Mouse (Mus musculus) CH12.LX (cell line): ENCODE data around the gene Gnb2. TPM values are rescaled to one million over a fixed set of nuclear protein-coding genes. Genes with fewer than 3 reads are reported as not detected.

ENCODE experiments used
- DNase-seq: peaks from one replicate; pipeline ENCODE4 v3.0.0-alpha.2; 2013; ENCODE audit errors: extremely low read depth
- H3K27ac ChIP-seq: 2 replicates; pipeline ENCODE4 v1.5.1; 2012; ENCODE audit warnings: low read depth, mild to moderate bottlenecking, control low read depth, moderate library complexity; ENCODE audit not compliant: insufficient read depth
- H3K27me3 ChIP-seq: replicated peaks from 2 replicates; pipeline ENCODE3; 2012; ENCODE audit warnings: inconsistent platforms
- H3K36me3 ChIP-seq, 2 experiments: replicated peaks in 1 of 2; 2 replicates each; pipeline versions ENCODE3 to v1.6.1; 2012; ENCODE audit warnings: inconsistent platforms in 1 of 2, low read length in 1 of 2, mild to moderate bottlenecking in 1 of 2, mixed read lengths in 1 of 2, moderate library complexity in 1 of 2; ENCODE audit not compliant: control insufficient read depth in 1 of 2, insufficient read depth in 1 of 2
- H3K4me1 ChIP-seq, 2 experiments: 2 replicates each; pipeline ENCODE4 v1.6.1; 2012; ENCODE audit warnings: inconsistent platforms in 1 of 2, moderate library complexity in 1 of 2; ENCODE audit not compliant: insufficient read depth in 2 of 2, control insufficient read depth in 1 of 2
- H3K4me2 ChIP-seq: 2 replicates; pipeline ENCODE4 v1.6.1; 2012; ENCODE audit warnings: low read depth, mild to moderate bottlenecking, control low read depth; ENCODE audit not compliant: poor library complexity, insufficient read depth, severe bottlenecking
- H3K4me3 ChIP-seq, 3 experiments: fragments of 150-350 bp in 1 of 3; sonication (generic) in 1 of 3; replicated peaks in 1 of 3; 2 replicates each; pipeline versions ENCODE3 to v1.5.1; 2011 to 2012; ENCODE audit warnings: low read depth in 2 of 3, low read length in 2 of 3, mild to moderate bottlenecking in 2 of 3, moderate library complexity in 2 of 3, control low read depth in 1 of 3, improper control_type of control experiment in 1 of 3, inconsistent platforms in 1 of 3, mixed read lengths in 1 of 3; ENCODE audit not compliant: poor library complexity in 1 of 3
- H3K79me2 ChIP-seq: replicated peaks from 2 replicates; pipeline ENCODE4 v1.6.1; 2012; ENCODE audit warnings: mild to moderate bottlenecking, moderate library complexity; ENCODE audit not compliant: control insufficient read depth, poor library complexity, insufficient read depth, severe bottlenecking; ENCODE audit errors: extremely low read depth
- H3K9ac ChIP-seq: 2 replicates; pipeline ENCODE4 v1.6.1; 2012; ENCODE audit warnings: low read depth, mild to moderate bottlenecking, control low read depth, moderate library complexity; ENCODE audit not compliant: insufficient read depth
- H3K9me3 ChIP-seq: replicated peaks from 2 replicates; pipeline ENCODE3; 2012; ENCODE audit warnings: low read length, inconsistent platforms, mixed read lengths
- BHLHE40 ChIP-seq: IDR thresholded peaks from 2 replicates; pipeline ENCODE4 v1.6.1; 2011; ENCODE audit warnings: mild to moderate bottlenecking, low read depth, low read length, improper control_type of control experiment
- ELF1 ChIP-seq: IDR thresholded peaks from 2 replicates; pipeline ENCODE4 v1.6.1; 2014; ENCODE audit warnings: low read depth, mild to moderate bottlenecking, inconsistent platforms, low read length, improper control_type of control experiment
- ETS1 ChIP-seq: conservative IDR thresholded peaks from 2 replicates; pipeline ENCODE4 v1.6.1; 2012; ENCODE audit warnings: low read depth, mild to moderate bottlenecking, inconsistent platforms, low read length, improper control_type of control experiment, moderate library complexity
- GABPA ChIP-seq: IDR thresholded peaks from 2 replicates; pipeline ENCODE4 v1.6.1; 2012; ENCODE audit warnings: low read depth, low read length, improper control_type of control experiment, inconsistent platforms; ENCODE audit not compliant: insufficient replicate concordance
- HCFC1 ChIP-seq: IDR thresholded peaks from 2 replicates; pipeline ENCODE4 v1.6.1; 2012; ENCODE audit warnings: low read depth, mild to moderate bottlenecking, inconsistent platforms, low read length, improper control_type of control experiment
- JUN ChIP-seq: IDR thresholded peaks from 2 replicates; pipeline ENCODE4 v1.6.1; 2011; ENCODE audit warnings: low read depth, mild to moderate bottlenecking, low read length, improper control_type of control experiment, moderate library complexity; ENCODE audit not compliant: insufficient read depth
- KAT2A ChIP-seq: IDR thresholded peaks from 2 replicates; pipeline ENCODE4 v1.6.1; 2012; ENCODE audit warnings: low read length, improper control_type of control experiment, inconsistent platforms; ENCODE audit not compliant: insufficient replicate concordance
- MAFK ChIP-seq: IDR thresholded peaks from 2 replicates; pipeline ENCODE4 v1.6.1; 2011; ENCODE audit warnings: low read length, improper control_type of control experiment; ENCODE audit not compliant: insufficient replicate concordance
- MAX ChIP-seq: IDR thresholded peaks from 2 replicates; pipeline ENCODE4 v1.6.1; 2011; ENCODE audit warnings: low read length, improper control_type of control experiment
- MEF2A ChIP-seq: IDR thresholded peaks from 2 replicates; pipeline ENCODE4 v1.6.1; 2014; ENCODE audit warnings: low read depth, mild to moderate bottlenecking, inconsistent platforms, low read length, improper control_type of control experiment, borderline replicate concordance
- NELFE ChIP-seq: IDR thresholded peaks from 2 replicates; pipeline ENCODE4 v1.6.1; 2011; ENCODE audit warnings: low read depth, low read length, improper control_type of control experiment
- NRF1 ChIP-seq: IDR thresholded peaks from 2 replicates; pipeline ENCODE4 v1.6.1; 2014; ENCODE audit warnings: low read depth, mild to moderate bottlenecking, inconsistent platforms, low read length, improper control_type of control experiment, moderate library complexity
- POLR2A ChIP-seq: IDR thresholded peaks from 2 replicates; pipeline ENCODE4 v1.6.1; 2011; ENCODE audit warnings: low read depth, mild to moderate bottlenecking, improper control_type of control experiment, low read length
- RCOR1 ChIP-seq: conservative IDR thresholded peaks from 2 replicates; pipeline ENCODE4 v1.6.1; 2012; ENCODE audit warnings: low read depth, mild to moderate bottlenecking, inconsistent platforms, low read length, improper control_type of control experiment
- SMC3 ChIP-seq: IDR thresholded peaks from 2 replicates; pipeline ENCODE4 v1.6.1; 2011; ENCODE audit warnings: low read depth, low read length, improper control_type of control experiment
- TBP ChIP-seq: conservative IDR thresholded peaks from 2 replicates; pipeline ENCODE4 v1.6.1; 2011; ENCODE audit warnings: low read depth, low read length, improper control_type of control experiment
- USF2 ChIP-seq: conservative IDR thresholded peaks from 2 replicates; pipeline ENCODE4 v1.6.1; 2011; ENCODE audit warnings: low read depth, low read length, improper control_type of control experiment
- ZKSCAN1 ChIP-seq: IDR thresholded peaks from 2 replicates; pipeline ENCODE4 v1.6.1; 2012; ENCODE audit warnings: low read depth, inconsistent platforms, low read length, improper control_type of control experiment, borderline replicate concordance
- ZMIZ1 ChIP-seq: IDR thresholded peaks from 2 replicates; pipeline ENCODE4 v1.6.1; 2012; ENCODE audit warnings: low read depth, mild to moderate bottlenecking, inconsistent platforms, low read length, improper control_type of control experiment
- dilution Hi-C: fragments of 300-500 bp; cut with MboI; formaldehyde crosslinking; loops from 2 replicates; pipeline ENCODE4 v1.14.3; 2020; ENCODE audit warnings: low sequenced_read_pairs; ENCODE audit not compliant: extremely low pct_unique_long_range_greater_than_20kb, extremely low pct_ligation_motif_present
- in situ Hi-C: fragments of 300-500 bp; cut with MboI; formaldehyde crosslinking; loops from 3 replicates; pipeline ENCODE4 v1.14.3; 2019; ENCODE audit warnings: low sequenced_read_pairs, low pct_ligation_motif_present, low pct_unique_long_range_greater_than_20kb, mixed read lengths
- polyA plus RNA-seq: library from polyadenylated mRNA; unstranded; fragments of >175 nt; gene quantifications from 2 replicates; pipeline ENCODE4 v1.2.1, GENCODE M21; 2012; ENCODE audit warnings: low read depth; ENCODE audit not compliant: insufficient read length
- total RNA-seq, 2 experiments: library from RNA; depleted of rRNA; stranded (reverse); fragments of 300-350 nt in 1 of 2; fragments of >200 nt in 1 of 2; gene quantifications; 2 replicates each; pipeline ENCODE4 v1.2.3; 2012 to 2014

Gene Gnb2
- total and polyA plus RNA-seq, 3 experiments: 264 to 480 (median 327) TPM

- TF ChIP-seq MEF2A (peak; percentile 24; the same call in 1 of the 2 replicates), KAT2A (peak; percentile 86; the same call in 1 of the 2 replicates), JUN (no peak), MAX (peak; percentile 87)
Measured at GRCm38 (mm10) chr5:137501709-137502666, 31.3 kb downstream of the Gnb2 start, which contains the start of gene Pop7 (continued).

- Histone ChIP-seq H3K36me3 (peaks cover 0 to 11% of the 10 kb centered on the region in 2 experiments), H3K9ac (no peak overlapping the region), H3K4me3 (no peak overlapping the region), H3K27ac (no peak overlapping the region), H3K9me3 (no peaks in the 10 kb centered on the region), H3K27me3 (peaks cover 3% of the 10 kb centered on the region), H3K4me2 (no peak overlapping the region), H3K4me1 (peaks cover 2 to 14% of the 10 kb centered on the region in 2 experiments; a peak in 3 of 4 replicates), H3K79me2 (no peaks in the 10 kb centered on the region; the same call in 1 of the 2 replicates)
- dilution Hi-C loops: no loop called here
- TF ChIP-seq ZKSCAN1: no peak
- TF ChIP-seq GABPA: no peak
- no peak for TF ChIP-seq BHLHE40
- TF ChIP-seq ETS1: no peak
- no peak for TF ChIP-seq SMC3
- TF ChIP-seq ELF1: no peak
- TF ChIP-seq POLR2A: no peak
- TF ChIP-seq USF2: no peak
- TF ChIP-seq RCOR1: no peak
- TF ChIP-seq TBP: no peak
- TF ChIP-seq NELFE: no peak
- TF ChIP-seq NRF1: no peak
- TF ChIP-seq ZMIZ1: no peak
- no peak for TF ChIP-seq HCFC1
- TF ChIP-seq MAFK: no peak
- no peak for DNase-seq
- in situ Hi-C loops: loop anchor here (25.0 kb wide), 1 partner anchor 262 kb away; no protein-coding TSS in a partner anchor
Measured at GRCm38 (mm10) chr5:137500186-137500585, 33.1 kb downstream of the Gnb2 start.
